Mouse (Mus musculus) testis, adult 2 months (tissue): Measurements from ENCODE around the gene Vmn1r48.
"Not testable (repeated sequence)": the region's sequence is repeated elsewhere in the genome, so short reads cannot be mapped to it uniquely, and the experiment has no call there.

Source experiments
- CTCF ChIP-seq: fragments of 200-500 bp; IDR thresholded peaks from 2 replicates; pipeline ENCODE4 v1.5.1; 2012; ENCODE audit warnings: low read depth, mild to moderate bottlenecking, inconsistent platforms, low read length, moderate library complexity; ENCODE audit not compliant: control insufficient read depth, insufficient read depth, insufficient replicate concordance
- POLR2A ChIP-seq: fragments of 200-500 bp; IDR thresholded peaks from 2 replicates; pipeline ENCODE4 v1.6.1; 2012; ENCODE audit warnings: low read depth, mild to moderate bottlenecking, inconsistent platforms, low read length, moderate library complexity; ENCODE audit not compliant: control insufficient read depth

- TF ChIP-seq CTCF, POLR2A: not testable (repeated sequence)
Observed at GRCm38 (mm10) chr6:90015847-90016246, 20.8 kb downstream of the Vmn1r48 start, which contains the start of gene Vmn1r47.
